Comparison of ENCODE assay signal across 25 mouse cellular contexts in genomic region chr5:96988880-96989279, GRCm38 (mm10). TPM values are rescaled to one million over a fixed set of nuclear protein-coding genes. Genes with fewer than 3 reads are reported as not detected.
A peak's percentile ranks its signal among the peaks of the same experiment; 100 is the strongest.
DNase-seq lines count a peak whose midpoint lies in the region; ATAC-seq and TF ChIP-seq lines count a peak whose summit lies in the region.
"Had no signal": no experiment of that assay in that cellular context is flagged by ENCODE, and none has a peak within 500 bp of the region (broad histone marks: within the 10 kb centered on the region; RNA-seq: fewer than 3 reads in every experiment).

No protein-coding gene starts in this region.

- peak; percentile 84 for ATAC-seq in heart, embryonic 11.5 days (replicated peaks; ENCODE audit: insufficient number of reproducible peaks, low FRiP score, low TSS enrichment)
- ATAC-seq in G1E (ENCODE audit: extremely low read depth, insufficient number of reproducible peaks, low FRiP score, poor library complexity, severe bottlenecking), result peak; percentile 93
- ATAC-seq in liver, postnatal 0 days, result peak; percentile 91
- ATAC-seq in activated CD4-positive, CD25-positive, alpha-beta regulatory T cell, adult 4 months, result no peak
- ATAC-seq in CD4-positive, CD25-positive, alpha-beta regulatory T cell, adult 4 months, result no peak
- ATAC-seq: forebrain, embryonic 15.5 days; intestine, postnatal 0 days; midbrain, embryonic 15.5 days had no signal

- intact Hi-C loops in heart, postnatal 36 days (cut with DNase I), result no loop called here

- no peaks in the 10 kb centered on the region for H3K4me1 ChIP-seq in heart, embryonic 11.5 days (ENCODE audit: control insufficient read depth, insufficient read depth, low read length)
- H3K4me1 ChIP-seq in G1E (ENCODE audit: insufficient read depth, low read depth, low read length), result peaks cover 77% of the 10 kb centered on the region
- peaks cover 22% of the 10 kb centered on the region for H3K4me1 ChIP-seq in liver, postnatal 0 days (ENCODE audit: insufficient read depth)
- H3K4me1 ChIP-seq: forebrain, embryonic 15.5 days; hindbrain, embryonic 15.5 days; limb, embryonic 15.5 days; midbrain, embryonic 15.5 days had no signal

- no peaks in the 10 kb centered on the region; the same call in 1 of the 2 replicates for H3K27me3 ChIP-seq in heart, embryonic 11.5 days (ENCODE audit: control insufficient read depth, insufficient read depth, low read length)
- no peaks in the 10 kb centered on the region for H3K27me3 ChIP-seq in G1E (ENCODE audit: insufficient read depth, low read length)
- H3K27me3 ChIP-seq in liver, postnatal 0 days (ENCODE audit: insufficient read depth, low read length), result no peaks in the 10 kb centered on the region
- H3K27me3 ChIP-seq: CH12.LX; forebrain, embryonic 15.5 days; hindbrain, embryonic 15.5 days; limb, embryonic 15.5 days; megakaryocyte, embryonic 14.5 days; midbrain, embryonic 15.5 days had no signal

- peak; percentile 100 for TF ChIP-seq EP300 in liver, postnatal 0 days (IDR thresholded peaks at IDR 0.05; ENCODE audit: low read depth)

- H3K4me3 ChIP-seq in heart, embryonic 11.5 days (ENCODE audit: low read depth, low read length), result no peak overlapping the region
- no peak overlapping the region for H3K4me3 ChIP-seq in G1E (ENCODE audit: low read depth, low read length)
- no peak overlapping the region for H3K4me3 ChIP-seq in liver, postnatal 0 days (ENCODE audit: low read depth, low read length)
- H3K4me3 ChIP-seq: erythroblast, embryonic 14.5 days; forebrain, embryonic 15.5 days; hindbrain, embryonic 15.5 days; layer of hippocampus, adult 2 months; limb, embryonic 15.5 days; megakaryocyte, embryonic 14.5 days; midbrain, embryonic 15.5 days; myocyte had no signal

- H3K36me3 ChIP-seq in heart, embryonic 11.5 days (ENCODE audit: control insufficient read depth, insufficient read depth, low read length), result no peaks in the 10 kb centered on the region
- H3K36me3 ChIP-seq in G1E (replicated peaks), result no peaks in the 10 kb centered on the region
- no peaks in the 10 kb centered on the region for H3K36me3 ChIP-seq in liver, postnatal 0 days (replicated peaks; ENCODE audit: insufficient read depth, low read length)
- H3K36me3 ChIP-seq: forebrain, embryonic 15.5 days; hindbrain, embryonic 15.5 days; limb, embryonic 15.5 days; midbrain, embryonic 15.5 days had no signal

- no peak overlapping the region for H3K4me2 ChIP-seq in heart, embryonic 11.5 days
- 0 out of 2 replicates have a peak overlapping the region, but pooled peaks have one; percentile 24 for H3K4me2 ChIP-seq in liver, postnatal 0 days (ENCODE audit: low read depth, low read length)
- H3K4me2 ChIP-seq: forebrain, embryonic 15.5 days; hindbrain, embryonic 15.5 days; limb, embryonic 15.5 days; midbrain, embryonic 15.5 days had no signal

- WGBS in heart, embryonic 11.5 days (ENCODE audit: insufficient replicate concordance), result 44% methylated on average over 4 of the region's 4 CpGs
- 43% methylated on average over 4 of the region's 4 CpGs for WGBS in liver, postnatal 0 days (ENCODE audit: insufficient replicate concordance)

- H3K9me3 ChIP-seq in heart, embryonic 11.5 days (replicated peaks; ENCODE audit: control insufficient read depth, low read length), result no peaks in the 10 kb centered on the region
- no peaks in the 10 kb centered on the region for H3K9me3 ChIP-seq in G1E (replicated peaks)
- no peaks in the 10 kb centered on the region for H3K9me3 ChIP-seq in liver, postnatal 0 days (ENCODE audit: low read length)
- H3K9me3 ChIP-seq: forebrain, embryonic 15.5 days; hindbrain, embryonic 15.5 days; limb, embryonic 15.5 days; megakaryocyte, embryonic 14.5 days; midbrain, embryonic 15.5 days had no signal

- no peak overlapping the region for H3K27ac ChIP-seq in heart, embryonic 11.5 days (ENCODE audit: low read depth, low read length)
- H3K27ac ChIP-seq in liver, postnatal 0 days (ENCODE audit: low read depth), result peak overlapping the region; percentile 65; the same call in 1 of the 2 replicates
- H3K27ac ChIP-seq: forebrain, embryonic 15.5 days; hindbrain, embryonic 15.5 days; layer of hippocampus, adult 2 months; limb, embryonic 15.5 days; midbrain, embryonic 15.5 days had no signal

- TF ChIP-seq CTCF in G1E (IDR thresholded peaks at IDR 0.05; ENCODE audit: low read depth, low read length), result no peak
- TF ChIP-seq CTCF in liver, postnatal 0 days (IDR thresholded peaks at IDR 0.05; ENCODE audit: low read depth), result no peak

- no peak for DNase-seq in heart, postnatal 36 days
- DNase-seq in G1E (ENCODE audit: low spot score) (no peak), liver (peak; percentile 77)
- DNase-seq in liver, postnatal 0 days, result no peak
- DNase-seq in cerebellum, adult 9-11 months, result no peak
- DNase-seq: cerebellum, adult 9-10 months; gastrocnemius, postnatal 25 days; heart, postnatal 10 days; kidney, postnatal 10 days; lung, postnatal 14 days; spleen, adult 18-20 months; thymus, postnatal 36 days had no signal

- no peak overlapping the region for H3K9ac ChIP-seq in heart, embryonic 11.5 days (ENCODE audit: low read depth, low read length)
- no peak overlapping the region for H3K9ac ChIP-seq in liver, postnatal 0 days (replicated peaks)
- H3K9ac ChIP-seq: forebrain, embryonic 15.5 days; hindbrain, embryonic 15.5 days; limb, embryonic 15.5 days; midbrain, embryonic 15.5 days had no signal

RNA-seq across cellular contexts. Expression of gene Bmp2k, which starts 8.6 kb away (rescaled TPM):
- polyA plus RNA-seq in heart, embryonic 11.5 days (2014; fragmentation: Nextera tagmentation; extraction: Ambion mirVana), result 10.0 and 12.7 TPM in 2 replicates
- total RNA-seq in heart, postnatal 36 days (2021), result 1 to 10 TPM; 8.9 to 9.1 TPM
- total RNA-seq in G1E (2014; fragmentation: Nextera tagmentation) (944 and 1,145 TPM in 2 replicates), G1E (2017) (341 and 380 TPM in 2 replicates)
- 51.6 and 52.6 TPM in 2 replicates for polyA plus RNA-seq in G1E (2012)
- polyA plus RNA-seq in liver, postnatal 0 days (2015; fragmentation: Nextera tagmentation; extraction: Ambion mirVana), result 13.6 and 15.2 TPM in 2 replicates
- polyA plus RNA-seq in activated CD4-positive, CD25-positive, alpha-beta regulatory T cell, adult 4 months (2017; shearing (Covaris generic)), result 10 to 100 TPM in 1 of 2 experiments, 1 to 10 TPM in 1; 8.3 to 19.3 TPM
- 10 to 100 TPM; 17.8 to 25.5 TPM for polyA plus RNA-seq in CD4-positive, CD25-positive, alpha-beta regulatory T cell, adult 4 months (2017; shearing (Covaris generic))

Comparison
In these comparisons a context has a peak if more than half of its experiments do, and no peak if none do; other contexts are left out.
1. ATAC-seq: peak in heart, embryonic 11.5 days (single experiment), G1E (single experiment) and liver, postnatal 0 days (single experiment); none in activated CD4-positive, CD25-positive, alpha-beta regulatory T cell, adult 4 months (single experiment) and CD4-positive, CD25-positive, alpha-beta regulatory T cell, adult 4 months (single experiment).